Mouse (Mus musculus) ES-Bruce4 (cell line): ENCODE results near the gene Grin3b.

Experiments
- CTCF ChIP-seq: IDR thresholded peaks from one replicate; pipeline ENCODE4 v1.8.1; 2011; ENCODE audit warnings: low read depth, low read length
- EP300 ChIP-seq: IDR thresholded peaks from 2 replicates; pipeline ENCODE4 v1.6.1; 2011; ENCODE audit warnings: low read depth, low read length; ENCODE audit not compliant: insufficient read depth

DNA sequence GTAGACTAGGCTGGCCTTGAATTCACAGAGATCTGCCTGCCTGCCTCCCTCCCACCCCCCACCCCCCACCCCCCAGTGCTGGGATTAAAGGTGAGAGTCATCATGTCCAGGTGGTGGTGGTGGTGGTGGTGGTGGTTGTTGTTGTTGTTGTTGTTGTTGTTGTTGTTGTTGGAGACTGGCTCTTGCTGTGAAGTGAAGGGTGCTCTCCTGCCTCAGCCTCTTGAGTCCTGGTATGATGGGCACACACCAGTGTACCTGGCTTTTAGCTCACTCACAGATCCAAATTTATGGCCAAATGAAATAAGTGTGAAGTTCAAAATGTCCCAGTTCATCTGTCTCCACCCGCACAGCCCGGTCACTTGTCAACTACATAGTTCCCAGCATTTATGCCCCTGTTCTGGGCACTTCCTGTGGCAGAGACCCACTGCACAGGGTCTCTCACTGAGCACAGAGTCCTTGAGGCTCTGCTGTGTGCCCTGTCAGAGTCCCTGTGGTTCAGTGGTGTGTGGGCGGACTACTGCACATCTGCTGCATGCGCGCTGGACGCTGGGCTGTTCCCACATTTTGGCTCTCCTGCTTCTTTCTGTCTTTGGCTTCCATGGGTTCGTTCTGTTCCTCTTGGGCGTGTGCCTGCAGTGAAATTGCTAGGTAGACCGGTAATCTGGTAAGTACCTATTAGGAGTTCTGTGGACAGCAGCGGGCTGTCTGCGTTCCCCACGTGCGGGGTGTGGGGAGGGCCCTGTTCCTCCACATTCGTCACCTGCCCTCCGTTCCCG lies 35.5 kb upstream of the Grin3b start:
- TF ChIP-seq CTCF: no peak
- no peak for TF ChIP-seq EP300
